Mouse (Mus musculus) brown adipose tissue, adult 24 weeks (tissue): Measurements from ENCODE around the gene Tspan3. TPM values are rescaled to one million over a fixed set of nuclear protein-coding genes. Genes with fewer than 3 reads are reported as not detected.
A peak's percentile ranks its signal among the peaks of the same experiment; 100 is the strongest.

Experiments
- H3K27ac ChIP-seq: fragments of 200-500 bp; replicated peaks from 2 replicates; pipeline ENCODE4 v1.5.1; 2012; ENCODE audit warnings: low read depth, mild to moderate bottlenecking, low read length
- H3K4me1 ChIP-seq: fragments of 200-500 bp; 2 replicates; pipeline ENCODE4 v1.6.1; 2012; ENCODE audit warnings: low read length, mixed read lengths; ENCODE audit not compliant: control insufficient read depth, insufficient read depth, insufficient read length
- H3K4me3 ChIP-seq: fragments of 200-500 bp; 2 replicates; pipeline ENCODE4 v1.5.1; 2012; ENCODE audit warnings: low read depth, mild to moderate bottlenecking, low read length, moderate library complexity; ENCODE audit not compliant: insufficient read depth
- polyA plus RNA-seq: library from polyadenylated mRNA; stranded (reverse); fragments of >200 nt; gene quantifications from 2 replicates; pipeline ENCODE4 v1.2.4, GENCODE M21; 2012; ENCODE audit not compliant: missing spikeins, insufficient read depth, insufficient read length

The Tspan3 gene
- polyA plus RNA-seq, 1 experiment = 171 TPM

- no peaks in the 10 kb centered on the region for H3K4me1 ChIP-seq
- no peak overlapping the region for H3K4me3 ChIP-seq
- no peak overlapping the region for H3K27ac ChIP-seq
Measured at GRCm38 (mm10) chr9:56177354-56177753, 12.1 kb upstream of the Tspan3 start.

GRCm38 (mm10) chr9:56175316-56175715 is 10.0 kb upstream of the Tspan3 start:
- no peak overlapping the region for H3K27ac ChIP-seq
- no peak overlapping the region for H3K4me3 ChIP-seq
- no peaks in the 10 kb centered on the region for H3K4me1 ChIP-seq

- H3K4me3 ChIP-seq = no peak overlapping the region
- H3K27ac ChIP-seq = no peak overlapping the region
- no peaks in the 10 kb centered on the region for H3K4me1 ChIP-seq
Measured at GRCm38 (mm10) chr9:56167690-56168089, 2.4 kb upstream of the Tspan3 start.

- Histone ChIP-seq H3K27ac (no peak overlapping the region), H3K4me1 (no peaks in the 10 kb centered on the region), H3K4me3 (no peak overlapping the region)
Measured at GRCm38 (mm10) chr9:56166161-56166560, 884 bp upstream of the Tspan3 start.

GRCm38 (mm10) chr9:56160341-56161141 is 4.7 kb downstream of the Tspan3 start:
- Histone ChIP-seq H3K4me3 (peak overlapping the region; percentile 75), H3K27ac (peak overlapping the region; percentile 65), H3K4me1 (peaks cover 13% of the 10 kb centered on the region)

- Histone ChIP-seq H3K4me1 (peaks cover 13% of the 10 kb centered on the region), H3K4me3 (peak overlapping the region; percentile 34; the same call in 1 of the 2 replicates), H3K27ac (peak overlapping the region; percentile 27; the same call in 1 of the 2 replicates)
Measured at GRCm38 (mm10) chr9:56159456-56159855, 5.8 kb downstream of the Tspan3 start.

GRCm38 (mm10) chr9:56158077-56158476 is 7.2 kb downstream of the Tspan3 start:
- no peak overlapping the region for H3K4me3 ChIP-seq
- no peak overlapping the region; the same call in 1 of the 2 replicates for H3K27ac ChIP-seq
- H3K4me1 ChIP-seq = peaks cover 13% of the 10 kb centered on the region

- no peak overlapping the region for H3K4me3 ChIP-seq
- H3K27ac ChIP-seq = no peak overlapping the region; the same call in 1 of the 2 replicates
- H3K4me1 ChIP-seq = peaks cover 18% of the 10 kb centered on the region
Measured at GRCm38 (mm10) chr9:56154572-56154971, 10.7 kb downstream of the Tspan3 start.

- Histone ChIP-seq H3K4me3 (no peak overlapping the region), H3K27ac (peak overlapping the region; percentile 97), H3K4me1 (peaks cover 10% of the 10 kb centered on the region)
Measured at GRCm38 (mm10) chr9:56152482-56153007, 12.7 kb downstream of the Tspan3 start.

GRCm38 (mm10) chr9:56151745-56152481 is 13.4 kb downstream of the Tspan3 start:
- no peak overlapping the region for H3K4me3 ChIP-seq
- H3K4me1 ChIP-seq = peaks cover 10% of the 10 kb centered on the region
- H3K27ac ChIP-seq = peak overlapping the region; percentile 97

GRCm38 (mm10) chr9:56146326-56146923 is 18.9 kb downstream of the Tspan3 start:
- H3K27ac ChIP-seq = no peak overlapping the region

GRCm38 (mm10) chr9:56144366-56145003 is 20.8 kb downstream of the Tspan3 start:
- Histone ChIP-seq H3K4me1 (0 out of 2 replicates have a peak, but pooled peaks cover 2% of the 10 kb centered on the region), H3K4me3 (no peak overlapping the region), H3K27ac (no peak overlapping the region)

More at GRCm38 (mm10) chr9:56146326-56146923, 18.9 kb downstream of the Tspan3 start:
- 0 out of 2 replicates have a peak, but pooled peaks cover 2% of the 10 kb centered on the region for H3K4me1 ChIP-seq
- H3K4me3 ChIP-seq = no peak overlapping the region

GRCm38 (mm10) chr9:56141776-56142175 is 23.5 kb downstream of the Tspan3 start:
- H3K4me1 ChIP-seq = 0 out of 2 replicates have a peak, but pooled peaks cover 2% of the 10 kb centered on the region
- no peak overlapping the region; the same call in 1 of the 2 replicates for H3K27ac ChIP-seq
- no peak overlapping the region for H3K4me3 ChIP-seq

GRCm38 (mm10) chr9:56135590-56136197 is 29.6 kb downstream of the Tspan3 start:
- no peak overlapping the region for H3K27ac ChIP-seq
- H3K4me3 ChIP-seq = no peak overlapping the region
- no peaks in the 10 kb centered on the region for H3K4me1 ChIP-seq
